Mouse (Mus musculus) bone marrow macrophage, adult 2 months (primary cell): ENCODE measurements at regions not wholly inside any gene's neighbourhood (a gene's known extent, or its start where the extent isn't known, plus 50 kb on each side); places are given as distances from the start of the nearest gene placed in this dataset.

ENCODE experiments used
- H3K27ac ChIP-seq: 2 replicates; pipeline ENCODE4 v1.5.1; 2012; ENCODE audit warnings: low read depth, low read length; ENCODE audit not compliant: insufficient read depth
- H3K4me1 ChIP-seq: 2 replicates; pipeline ENCODE4 v1.6.1; 2012; ENCODE audit warnings: low read length; ENCODE audit not compliant: control insufficient read depth, insufficient read depth
- H3K4me3 ChIP-seq: 2 replicates; pipeline ENCODE4 v1.5.1; 2012; ENCODE audit warnings: mild to moderate bottlenecking, low read length, moderate library complexity; ENCODE audit not compliant: insufficient read depth
- CTCF ChIP-seq: IDR thresholded peaks from 2 replicates; pipeline ENCODE4 v1.5.1; 2012; ENCODE audit warnings: low read depth, mild to moderate bottlenecking, low read length, moderate library complexity
- POLR2A ChIP-seq: IDR thresholded peaks from 2 replicates; pipeline ENCODE4 v1.6.1; 2012; ENCODE audit warnings: mild to moderate bottlenecking, low read depth, low read length, borderline replicate concordance

- TF ChIP-seq CTCF (no peak), POLR2A (no peak)
- no peak overlapping the region for H3K27ac ChIP-seq
- H3K4me1 ChIP-seq: peaks cover 18% of the 10 kb centered on the region
- no peak overlapping the region for H3K4me3 ChIP-seq
These were observed 57.4 kb upstream of the Mef2a start for GRCm38 (mm10) chr7:67430041-67430440.

GRCm38 (mm10) chr7:67429008-67429873, 56.6 kb upstream of the Mef2a start:
- no peak for TF ChIP-seq CTCF
- TF ChIP-seq POLR2A: no peak
- H3K4me3 ChIP-seq: no peak overlapping the region
- H3K4me1 ChIP-seq: peaks cover 26% of the 10 kb centered on the region
- no peak overlapping the region for H3K27ac ChIP-seq

GRCm38 (mm10) chr7:67428388-67428787, 55.7 kb upstream of the Mef2a start:
- Histone ChIP-seq H3K4me1 (peaks cover 30% of the 10 kb centered on the region), H3K27ac (no peak overlapping the region), H3K4me3 (no peak overlapping the region)
- TF ChIP-seq POLR2A: no peak
- TF ChIP-seq CTCF: no peak

GRCm38 (mm10) chr7:67426076-67426475, 53.4 kb upstream of the Mef2a start:
- Histone ChIP-seq H3K27ac (peak overlapping the region; percentile 78), H3K4me3 (no peak overlapping the region), H3K4me1 (peaks cover 44% of the 10 kb centered on the region)
- TF ChIP-seq POLR2A (no peak), CTCF (no peak)

GRCm38 (mm10) chr7:67425581-67425980, 52.9 kb upstream of the Mef2a start:
- Histone ChIP-seq H3K4me1 (peaks cover 46% of the 10 kb centered on the region), H3K4me3 (no peak overlapping the region), H3K27ac (peak overlapping the region; percentile 78)
- TF ChIP-seq POLR2A: no peak
- no peak for TF ChIP-seq CTCF

- Histone ChIP-seq H3K4me3 (peak overlapping the region; percentile 2; the same call in 1 of the 2 replicates), H3K4me1 (peaks cover 42% of the 10 kb centered on the region), H3K27ac (peak overlapping the region; percentile 78)
- TF ChIP-seq POLR2A (no peak), CTCF (no peak)
These were observed 52.3 kb upstream of the Mef2a start for GRCm38 (mm10) chr7:67424810-67425485.
